Mouse (Mus musculus): ENCODE measurements around the gene Rln3.

GRCm38 (mm10) chr8:84004533-84005201, 40.1 kb downstream of the Rln3 start:
- no peak for TF ChIP-seq CTCF (conservative IDR thresholded peaks at IDR 0.05; ENCODE audit: low read length)
- no peak for TF ChIP-seq NANOG (IDR thresholded peaks at IDR 0.05; ENCODE audit: borderline replicate concordance, low read length)
- no peak for TF ChIP-seq POU5F1 (IDR thresholded peaks at IDR 0.05; ENCODE audit: borderline replicate concordance, low read length)
